Mouse (Mus musculus): ENCODE data around the gene Tspan5. TPM values are rescaled to one million over a fixed set of nuclear protein-coding genes. Genes with fewer than 3 reads are reported as not detected.

Gene Tspan5
- polyA plus RNA-seq, 1 experiment: 67.1 TPM

DNA sequence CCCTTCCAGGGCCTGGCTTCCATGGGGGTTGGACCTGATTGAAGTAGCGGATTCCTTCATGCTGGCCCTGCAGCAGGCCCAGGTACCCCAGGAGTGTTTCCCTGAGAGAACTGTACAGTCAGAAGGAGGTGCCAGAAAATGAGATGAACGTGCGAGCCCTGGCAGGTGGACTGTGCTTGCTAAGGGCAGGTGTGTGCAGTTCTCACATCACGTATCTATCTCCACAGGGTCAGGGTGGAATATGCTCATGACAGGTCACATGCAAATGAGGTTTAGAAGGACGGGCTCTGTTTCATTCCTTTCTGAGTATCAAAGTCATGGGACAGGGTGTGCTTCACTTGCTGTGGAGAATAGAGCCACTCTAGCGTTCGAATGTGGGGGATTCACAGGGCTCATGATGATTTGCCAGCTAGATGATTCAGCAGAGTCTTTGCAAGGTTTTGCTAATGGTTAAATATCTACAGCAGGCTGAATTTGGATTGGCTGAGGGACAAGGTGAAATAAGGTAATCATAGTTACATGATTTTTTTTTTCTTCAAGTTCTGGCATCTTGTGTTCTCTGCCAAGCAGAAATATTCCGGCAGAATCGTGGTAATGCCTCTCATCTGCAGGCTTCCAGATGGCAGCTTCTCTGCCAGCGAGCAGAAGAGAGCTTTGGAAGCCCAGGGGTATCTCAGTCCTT lies 28.8 kb downstream of the Tspan5 start:
- no peak for DNase-seq (ENCODE audit: low spot score)

DNA sequence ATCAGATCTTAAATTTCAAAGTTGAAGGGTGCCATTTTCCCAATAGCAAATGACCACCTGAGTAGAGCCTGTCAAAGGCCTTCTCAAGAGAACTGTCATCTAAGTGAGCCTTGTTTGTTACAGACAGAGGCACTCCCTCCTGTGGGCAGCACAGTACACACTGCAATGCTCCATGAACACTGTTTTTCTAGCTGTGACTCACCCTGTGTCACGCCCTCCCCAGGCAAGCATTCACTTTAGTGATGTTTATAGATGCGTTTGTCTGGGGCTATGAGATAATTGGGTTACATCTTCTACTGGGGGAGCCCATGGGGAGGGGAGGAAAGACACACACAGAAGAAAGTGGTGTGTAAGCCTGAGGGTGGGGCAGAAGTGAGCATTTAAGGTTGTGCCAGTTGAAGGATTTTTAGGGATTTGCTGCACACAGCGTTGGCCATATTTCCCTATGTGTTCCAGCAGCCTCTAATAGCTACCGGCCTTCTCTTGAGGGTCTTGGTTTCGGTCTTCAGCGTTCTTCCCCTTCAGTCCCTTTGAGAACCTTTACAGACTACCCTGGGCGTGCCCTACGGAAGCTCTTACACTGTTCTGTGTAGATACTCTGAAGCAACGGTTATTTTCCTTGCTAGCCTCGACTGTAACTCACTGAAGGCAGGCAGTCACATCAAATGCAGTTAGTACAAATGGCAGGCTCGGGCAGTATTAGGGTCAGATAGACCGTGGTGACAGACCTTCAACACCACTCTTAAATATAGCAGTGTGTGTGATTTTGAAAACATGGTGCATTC lies 29.7 kb downstream of the Tspan5 start:
- no peak for DNase-seq (ENCODE audit: low spot score)

DNA sequence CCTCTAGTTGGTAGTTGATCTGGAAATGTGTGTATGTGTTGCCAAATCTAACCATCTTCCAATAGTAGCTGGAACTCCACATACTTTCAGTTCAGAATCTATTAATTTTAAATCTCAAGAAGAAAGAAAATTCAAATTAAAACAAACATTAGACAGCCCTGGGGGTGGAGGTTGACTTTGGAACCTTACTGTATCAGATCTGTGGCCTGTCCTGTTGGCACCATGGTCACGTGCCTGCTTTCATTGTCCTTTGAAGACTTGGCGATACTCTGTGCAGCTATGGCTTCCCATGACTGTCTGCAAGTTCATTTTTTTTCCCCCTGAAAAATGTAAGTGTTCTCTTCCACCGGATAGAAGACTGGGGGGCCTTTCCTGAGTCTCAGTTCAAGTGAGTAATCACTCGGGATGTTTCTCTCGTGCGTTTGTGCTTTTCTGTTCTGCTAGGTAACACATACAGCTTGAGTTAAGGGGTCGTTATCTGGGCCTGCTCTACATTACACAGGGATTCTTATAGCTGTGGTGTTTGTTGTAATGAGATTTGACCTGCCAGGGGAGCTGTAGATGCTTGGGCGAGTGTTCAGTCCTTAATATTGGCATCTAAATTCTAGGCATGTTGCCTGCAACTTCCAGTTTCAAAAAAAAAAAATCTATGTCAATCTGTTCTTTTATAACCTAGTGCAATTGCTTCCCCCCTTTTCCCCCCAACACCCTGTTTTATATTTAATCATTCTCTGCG lies 32.0 kb downstream of the Tspan5 start:
- no peak for DNase-seq (ENCODE audit: low spot score)

DNA sequence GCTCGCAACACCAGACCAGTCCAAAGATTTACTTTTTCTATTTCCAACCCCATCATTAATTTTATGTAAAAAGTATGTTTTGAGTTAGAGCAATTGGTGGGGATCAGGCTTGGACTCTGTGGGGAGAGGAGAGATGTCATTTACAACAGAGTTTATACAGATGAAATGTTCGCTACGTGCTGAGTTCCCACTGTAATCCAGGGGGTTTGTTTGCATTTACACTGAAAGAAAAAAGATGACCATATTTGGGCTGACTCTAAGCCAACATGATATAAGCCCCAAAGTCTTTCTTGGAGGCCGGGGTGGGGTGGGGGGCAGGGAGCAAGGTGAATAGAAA lies 32.6 kb downstream of the Tspan5 start:
- no peak for DNase-seq (ENCODE audit: low spot score)

DNA sequence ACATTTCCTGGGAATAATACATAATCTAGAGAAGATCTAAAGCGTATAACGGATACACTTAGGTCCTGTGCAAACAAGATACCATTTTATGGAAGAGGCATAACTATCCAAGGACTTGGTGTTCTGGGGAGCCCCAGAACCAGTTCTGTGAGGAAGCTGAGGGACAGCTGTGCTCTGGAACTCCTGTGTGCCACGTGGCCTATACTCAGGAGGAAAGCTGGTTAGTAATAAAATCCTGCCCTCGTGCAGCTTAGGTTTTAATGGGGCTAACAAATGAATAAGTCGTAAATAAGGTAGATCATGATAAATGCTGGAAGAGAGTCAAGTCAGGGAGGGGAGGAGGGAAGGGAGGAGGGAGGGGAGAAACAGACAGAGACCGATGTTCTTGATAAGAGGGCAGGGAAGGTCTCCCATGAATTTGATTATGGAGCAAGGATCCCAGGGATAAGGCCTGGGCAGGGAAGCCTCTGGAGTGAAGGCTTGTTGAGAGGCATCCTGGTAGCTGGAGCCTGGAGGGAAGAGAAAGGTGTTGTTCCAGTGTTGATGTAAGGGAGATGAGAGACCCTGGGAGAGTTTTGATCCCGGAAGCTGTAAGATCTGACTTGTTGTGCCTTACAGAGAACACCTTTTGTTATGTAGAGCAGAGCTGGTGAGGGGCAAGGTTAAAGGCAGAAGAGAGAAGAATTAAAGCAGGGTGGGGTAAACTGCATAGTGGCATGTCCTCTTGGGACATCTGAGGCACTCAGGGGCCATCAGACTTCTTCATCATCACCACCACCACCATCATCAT lies 34.1 kb downstream of the Tspan5 start:
- DNase-seq (ENCODE audit: low spot score): no peak

DNA sequence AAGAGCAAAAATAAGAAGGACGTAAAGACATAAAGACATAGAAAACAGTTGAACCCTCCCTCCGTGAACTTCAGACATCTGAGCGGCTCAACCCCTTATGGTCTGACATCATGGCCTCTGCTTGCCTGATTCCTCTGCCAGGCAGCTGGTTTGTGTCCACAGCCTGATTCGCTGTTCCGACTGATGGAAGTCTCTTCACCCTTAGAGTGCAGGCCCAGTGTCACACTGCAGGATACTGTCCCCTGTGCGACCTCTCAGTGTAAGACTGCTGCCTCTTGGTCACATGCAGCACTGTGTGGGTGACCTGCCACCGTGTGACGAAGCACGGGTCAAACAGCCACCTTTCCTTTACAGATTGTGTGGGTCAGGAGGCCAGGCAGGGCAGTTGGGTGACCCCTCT lies 39.5 kb downstream of the Tspan5 start:
- DNase-seq (ENCODE audit: low spot score): no peak

DNA sequence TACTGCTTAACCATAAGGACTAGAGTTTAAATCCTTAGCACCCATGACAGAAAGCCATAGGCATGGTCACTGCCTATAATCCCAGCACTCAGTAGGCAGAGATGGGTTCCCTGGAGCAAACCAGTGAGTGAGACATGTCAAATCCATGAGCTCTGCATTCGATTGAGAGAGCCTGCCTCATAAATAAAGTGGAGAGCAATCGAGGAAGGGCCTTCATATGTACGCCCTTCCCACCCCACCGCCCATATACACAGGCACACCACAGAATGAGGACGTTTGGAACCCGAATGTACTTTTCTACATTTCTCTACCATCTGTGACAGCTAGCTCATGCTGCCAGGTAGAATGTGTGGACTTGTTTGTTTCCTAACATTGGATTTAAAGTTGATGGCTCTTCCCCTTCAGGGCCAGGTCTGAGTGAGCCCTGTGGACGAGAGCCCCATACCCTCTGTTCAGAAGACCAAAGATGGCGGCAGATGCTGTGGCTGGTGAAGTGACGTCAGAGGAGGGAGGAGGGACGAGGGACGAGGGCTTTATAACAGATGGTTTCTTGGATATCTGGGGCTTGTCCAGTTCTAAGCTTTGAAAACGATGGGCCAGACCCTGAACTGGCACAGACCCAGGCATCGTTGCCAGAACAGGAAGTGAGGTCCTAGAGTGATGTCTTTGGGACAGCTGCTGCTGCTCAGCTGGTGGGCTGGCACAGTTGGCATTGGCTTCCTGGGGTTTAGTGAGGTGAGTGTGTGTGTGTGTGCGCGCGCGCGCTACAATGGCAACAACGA lies 42.1 kb downstream of the Tspan5 start:
- no peak for DNase-seq (ENCODE audit: low spot score)

DNA sequence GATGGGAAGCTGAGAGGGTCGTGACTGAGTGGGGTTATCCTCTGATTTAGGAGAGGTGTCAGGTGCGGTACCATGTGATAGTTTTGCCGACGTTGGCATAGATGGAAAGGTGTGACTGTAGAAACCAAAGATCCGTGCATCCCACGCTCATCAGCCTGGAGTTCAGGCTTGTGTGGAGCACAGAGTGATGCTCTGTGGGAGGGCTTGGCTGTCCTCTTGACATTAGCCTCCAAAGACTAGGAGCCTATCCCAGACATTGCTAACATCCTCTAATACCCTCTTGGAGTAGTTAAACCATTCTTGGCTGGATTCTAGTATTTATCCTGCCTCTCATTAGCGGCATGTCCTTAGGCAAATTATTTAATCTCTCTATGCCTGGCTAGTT lies 42.6 kb downstream of the Tspan5 start:
- DNase-seq (ENCODE audit: low spot score): no peak

DNA sequence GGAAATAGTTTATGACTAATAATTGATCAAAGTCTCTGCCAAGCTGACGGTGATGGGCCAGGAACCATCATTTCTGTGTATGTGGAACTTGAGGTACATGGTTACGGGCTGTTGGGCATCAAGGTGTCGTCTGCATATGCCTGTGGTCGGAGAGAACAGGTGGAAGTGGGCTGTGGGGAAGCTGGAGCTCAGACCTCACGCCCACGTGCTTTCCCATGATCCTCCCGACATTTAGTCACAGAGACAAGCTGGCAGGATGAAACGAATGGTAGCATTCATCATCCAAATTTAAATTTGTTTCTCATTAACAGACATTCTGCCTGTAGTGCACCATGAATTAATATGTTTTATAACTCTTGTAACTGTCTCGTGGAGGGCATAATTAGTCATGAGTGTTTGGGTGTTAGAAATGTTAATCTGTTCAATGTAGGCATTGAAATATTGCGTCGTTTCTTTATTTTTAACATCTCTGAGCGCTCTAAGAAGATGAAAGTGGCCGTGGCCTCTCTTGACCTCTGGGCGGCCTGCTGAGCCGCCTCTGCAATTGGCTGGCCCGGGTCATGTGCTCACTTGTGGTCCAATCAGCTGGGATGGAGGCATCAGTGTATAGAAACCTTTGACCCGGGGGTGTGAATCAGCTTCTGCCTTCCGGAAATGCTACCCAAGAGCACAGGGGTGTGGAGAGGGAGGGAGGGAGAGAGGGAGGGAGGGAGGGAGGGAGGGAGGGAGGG lies 45.9 kb downstream of the Tspan5 start:
- DNase-seq (ENCODE audit: low spot score): no peak

DNA sequence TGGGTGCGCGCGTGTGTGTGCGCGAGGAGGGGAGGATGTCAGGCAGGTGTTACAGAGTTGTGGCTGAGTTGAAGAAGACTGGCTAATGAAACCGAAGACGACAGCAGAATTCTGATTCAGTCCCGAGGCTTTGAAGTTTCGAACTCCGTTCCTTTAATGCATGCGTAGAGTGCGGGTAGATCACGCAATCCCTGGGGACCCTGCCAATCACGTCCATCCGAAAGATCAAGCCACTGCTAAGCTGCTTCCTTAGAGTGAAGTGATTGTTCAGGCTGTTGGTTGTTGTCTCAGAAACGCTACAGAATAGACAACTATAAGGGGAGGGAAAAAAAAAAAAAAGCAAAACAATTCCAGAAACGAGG lies 46.5 kb downstream of the Tspan5 start:
- DNase-seq (ENCODE audit: low spot score): no peak

DNA sequence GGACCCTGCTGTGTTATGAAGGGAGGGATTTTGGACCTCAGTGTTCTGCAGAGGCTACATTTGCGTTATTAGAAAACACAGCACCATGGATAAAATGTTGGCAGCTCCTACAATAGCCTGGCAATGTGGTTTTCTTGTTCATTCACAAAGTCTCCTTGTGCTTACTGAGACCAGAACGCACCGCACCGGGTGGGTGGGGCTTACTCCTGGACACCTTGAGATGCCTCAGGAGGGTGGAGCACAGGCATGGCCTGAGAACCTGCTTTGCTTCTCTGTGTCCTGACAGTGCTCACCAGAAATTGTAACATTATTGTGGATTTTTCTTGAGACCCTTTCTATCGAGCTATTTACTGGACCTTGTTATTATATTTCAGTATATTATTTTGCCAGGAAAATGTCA lies 47.3 kb downstream of the Tspan5 start:
- no peak for DNase-seq (ENCODE audit: low spot score)

DNA sequence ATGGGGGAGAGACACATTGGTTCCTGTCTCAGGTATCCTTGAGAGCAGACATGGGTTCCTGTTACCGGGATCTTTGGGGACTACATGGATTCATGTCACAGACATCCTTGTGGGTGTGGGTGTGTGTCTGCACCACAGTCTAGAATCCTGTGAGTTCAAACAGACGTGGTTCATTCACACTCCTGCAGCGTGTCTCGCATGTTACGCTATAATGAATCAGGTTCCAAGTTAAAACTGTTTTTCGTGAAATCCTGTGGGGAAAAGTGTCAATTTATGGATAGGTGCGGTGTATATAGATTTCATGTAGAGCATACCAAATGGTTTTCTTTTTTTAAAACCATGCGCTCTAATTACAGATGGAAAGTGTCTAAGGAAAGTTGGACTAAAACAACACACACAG lies 52.5 kb downstream of the Tspan5 start:
- no peak for DNase-seq (ENCODE audit: low spot score)

DNA sequence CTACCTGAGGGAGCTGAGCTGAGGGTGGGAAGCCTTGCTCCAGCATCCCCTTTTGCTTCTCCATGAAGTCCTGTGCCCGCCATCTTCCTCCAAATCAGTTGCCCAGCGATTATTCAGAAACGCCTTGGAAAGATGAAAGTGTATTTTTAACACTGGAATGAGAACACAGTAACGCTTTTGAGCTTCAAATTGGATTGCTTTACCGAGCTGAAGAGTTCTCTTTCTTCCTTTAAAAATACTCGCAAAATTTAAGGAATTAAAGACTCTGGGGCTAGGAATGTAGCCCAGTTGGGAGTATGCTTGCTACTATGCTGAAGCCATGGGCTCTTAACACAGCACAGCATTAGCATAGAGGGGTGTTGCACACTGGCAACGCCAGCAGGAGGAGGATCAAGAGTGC lies 54.0 kb downstream of the Tspan5 start:
- no peak for DNase-seq (ENCODE audit: low spot score)

DNA sequence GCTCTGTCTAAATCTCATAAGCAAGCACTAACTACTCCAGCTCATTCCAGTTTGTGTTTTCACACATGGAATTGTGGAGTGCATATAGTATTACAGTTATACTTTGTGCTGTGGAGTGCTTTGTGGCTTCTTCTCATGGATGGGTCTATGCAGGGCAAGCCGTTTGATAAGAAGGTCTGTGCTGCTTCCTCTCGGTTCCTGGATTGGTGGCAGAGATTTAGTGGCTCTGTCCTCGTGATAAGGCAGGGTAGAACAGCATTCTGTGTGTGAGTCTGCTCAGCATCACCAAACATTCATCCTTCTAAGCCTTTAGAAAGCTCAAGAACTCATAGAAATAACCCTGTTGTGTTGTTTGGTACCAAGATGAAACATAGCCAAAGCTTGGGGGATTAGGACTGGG lies 54.6 kb downstream of the Tspan5 start:
- no peak for DNase-seq (ENCODE audit: low spot score)

DNA sequence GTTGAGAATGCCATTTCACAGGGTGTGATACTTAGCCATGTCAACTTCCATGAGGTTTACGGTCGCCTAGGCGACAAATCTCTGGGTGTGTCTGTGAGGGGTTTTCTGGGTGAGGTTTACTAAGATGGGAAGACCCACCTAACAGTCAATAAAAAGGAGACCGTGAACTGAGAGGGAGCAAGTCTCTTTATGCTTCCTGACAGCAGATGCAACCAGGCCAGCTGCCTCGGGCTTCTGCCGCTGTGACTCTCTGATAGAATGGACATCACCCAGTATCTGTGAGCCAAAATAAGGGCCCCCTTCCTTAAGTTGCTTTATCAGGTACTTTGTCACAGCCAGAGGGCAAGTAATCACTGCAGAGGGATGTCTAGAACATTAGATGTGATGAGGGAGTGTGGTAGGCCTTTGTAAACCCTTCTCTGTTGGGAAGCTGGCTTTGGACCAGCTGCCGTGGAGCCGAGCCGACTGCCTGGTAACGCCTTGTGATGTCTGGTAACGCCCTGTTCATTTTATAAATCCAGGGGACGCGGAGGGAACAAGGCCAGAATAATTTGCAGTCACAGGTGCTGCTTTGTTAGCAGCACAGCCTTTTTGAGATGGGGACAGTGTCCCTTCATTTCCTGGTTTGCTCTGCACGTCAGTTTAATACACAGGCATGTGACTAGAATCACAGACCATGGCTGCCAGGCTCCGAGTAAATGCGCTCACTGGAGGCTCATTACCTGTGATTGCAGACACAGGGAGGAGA lies 58.8 kb downstream of the Tspan5 start:
- no peak for DNase-seq (ENCODE audit: low spot score)

DNA sequence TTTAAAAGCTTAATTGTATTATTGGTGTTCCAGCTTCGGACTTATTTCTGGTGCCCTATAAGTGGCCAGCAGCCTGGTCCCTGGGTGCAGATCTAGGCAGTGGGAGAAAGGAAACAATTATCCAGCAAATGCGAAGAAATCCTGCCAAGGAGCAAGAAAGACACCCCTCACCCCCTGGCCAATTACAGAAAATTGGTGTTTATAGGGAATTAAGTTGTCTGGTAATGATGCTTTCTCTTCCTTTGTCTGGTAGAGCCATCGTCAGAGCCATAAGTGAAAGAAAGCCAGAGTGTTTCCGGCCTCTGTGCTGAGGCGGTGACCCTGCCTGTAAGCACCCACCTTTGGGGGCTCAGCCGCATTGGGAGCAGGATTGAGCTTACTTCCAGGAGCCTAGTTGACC lies 59.7 kb downstream of the Tspan5 start:
- no peak for DNase-seq (ENCODE audit: low spot score)

DNA sequence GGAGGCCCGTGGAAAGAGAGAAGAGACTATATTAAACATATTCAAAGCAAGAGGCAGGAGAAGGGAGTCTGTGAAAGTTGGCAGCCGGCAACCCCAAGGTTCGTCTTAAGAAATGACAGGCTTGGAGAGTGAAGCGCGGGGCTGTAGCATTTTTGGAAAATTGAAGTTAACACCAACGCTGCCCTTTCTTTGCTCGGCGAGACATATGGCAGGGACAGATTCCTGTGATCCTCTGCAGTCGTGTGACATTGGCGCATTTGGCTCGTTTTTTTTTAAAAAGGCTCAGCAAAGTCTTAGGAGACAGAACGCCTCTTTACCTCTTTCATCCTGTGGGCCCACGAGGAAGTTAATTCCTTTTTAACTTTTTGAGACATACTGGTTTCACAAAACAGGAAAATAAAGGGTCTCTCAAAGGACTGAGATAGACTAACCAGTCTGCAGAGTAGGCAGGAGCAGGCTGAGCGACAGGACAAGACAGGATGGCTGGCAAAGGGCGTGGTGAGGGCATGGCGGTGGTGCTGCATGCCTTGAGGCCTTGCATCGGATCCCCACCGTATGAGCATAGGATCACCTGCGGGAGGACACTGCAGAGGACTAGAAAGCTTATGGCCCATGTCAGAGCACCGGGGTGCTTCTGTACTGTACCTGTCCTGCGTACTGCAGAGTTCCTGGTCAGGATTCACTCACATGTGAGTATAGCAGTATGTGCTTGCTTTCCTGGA lies 60.9 kb downstream of the Tspan5 start:
- no peak for DNase-seq (ENCODE audit: low spot score)

DNA sequence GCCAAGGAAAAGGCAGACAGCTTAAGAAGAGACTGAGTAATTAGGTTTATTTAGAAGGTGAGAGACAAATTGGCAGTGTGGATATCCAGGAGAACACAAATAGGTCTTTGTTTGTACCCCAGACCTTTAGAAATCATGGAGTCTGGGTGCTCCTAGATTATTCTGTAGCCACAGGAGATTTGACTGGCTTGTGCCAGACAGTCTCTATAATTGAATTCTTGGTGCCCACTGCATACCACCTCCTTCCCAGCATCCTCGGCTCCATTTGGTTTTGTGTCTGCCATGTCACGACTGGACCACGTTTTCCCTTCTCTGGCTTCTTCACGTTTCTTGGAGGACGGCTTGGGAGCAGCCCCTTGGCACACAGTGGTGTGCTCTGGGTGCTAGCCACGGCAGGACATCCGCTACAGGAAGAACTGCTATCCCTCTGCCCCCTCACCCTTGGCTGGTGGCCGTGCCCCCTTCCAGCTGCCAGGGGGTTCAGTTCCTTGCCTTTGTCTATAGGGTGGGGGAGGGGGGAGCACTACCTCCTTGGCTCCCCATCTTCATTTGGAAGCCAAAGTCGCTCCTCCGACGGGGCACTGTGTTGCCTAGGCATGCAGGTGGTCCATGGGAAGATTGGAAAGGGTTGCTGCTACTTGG lies 61.6 kb downstream of the Tspan5 start:
- DNase-seq (ENCODE audit: low spot score): no peak

Data from urinary bladder, adult 2 months (tissue).